Mouse (Mus musculus) limb, embryonic 10.5 days (tissue): ENCODE results near the gene Tanc1. TPM values are rescaled to one million over a fixed set of nuclear protein-coding genes. Genes with fewer than 3 reads are reported as not detected.

Experiments used
- DNase-seq: peaks from one replicate; pipeline ENCODE4 v3.0.0-alpha.2; 2017; ENCODE audit warnings: low spot score
- H3K27ac ChIP-seq: fragments of 300-500 bp; sonication (generic); 2 replicates; pipeline ENCODE4 v1.5.1; 2016; ENCODE audit warnings: mild to moderate bottlenecking
- H3K27me3 ChIP-seq: fragments of 300-500 bp; sonication (generic); 2 replicates; pipeline ENCODE4 v1.6.1; 2016; ENCODE audit warnings: low read depth, mild to moderate bottlenecking; ENCODE audit not compliant: poor library complexity, severe bottlenecking
- H3K36me3 ChIP-seq: fragments of 300-500 bp; sonication (generic); 2 replicates; pipeline ENCODE4 v1.6.1; 2016; ENCODE audit warnings: mild to moderate bottlenecking, moderate library complexity
- H3K4me1 ChIP-seq: fragments of 300-500 bp; sonication (generic); 2 replicates; pipeline ENCODE4 v1.6.1; 2016
- H3K4me3 ChIP-seq: fragments of 300-500 bp; sonication (generic); 2 replicates; pipeline ENCODE4 v1.5.1; 2016; ENCODE audit warnings: mild to moderate bottlenecking, moderate library complexity
- H3K9me3 ChIP-seq: fragments of 300-500 bp; sonication (generic); replicated peaks from 2 replicates; pipeline ENCODE4 v1.6.1; 2016; ENCODE audit warnings: mild to moderate bottlenecking
- WGBS: fragments of 180-500 bp; shearing (Covaris S2); methylation state at CpG from one replicate; pipeline ENCODE4 v1.1.7; 2016; 5-methylcytosine and 5-hydroxymethylcytosine counted together
- polyA plus RNA-seq: library from polyadenylated mRNA; unstranded; fragments of >200 nt; fragmentation: Nextera tagmentation; extraction: Ambion mirVana; gene quantifications from 2 replicates; pipeline ENCODE4 v1.2.1, GENCODE M21; 2016

Tanc1 gene
- polyA plus RNA-seq, 1 experiment from 2014 or later: 85.4 TPM

DNA sequence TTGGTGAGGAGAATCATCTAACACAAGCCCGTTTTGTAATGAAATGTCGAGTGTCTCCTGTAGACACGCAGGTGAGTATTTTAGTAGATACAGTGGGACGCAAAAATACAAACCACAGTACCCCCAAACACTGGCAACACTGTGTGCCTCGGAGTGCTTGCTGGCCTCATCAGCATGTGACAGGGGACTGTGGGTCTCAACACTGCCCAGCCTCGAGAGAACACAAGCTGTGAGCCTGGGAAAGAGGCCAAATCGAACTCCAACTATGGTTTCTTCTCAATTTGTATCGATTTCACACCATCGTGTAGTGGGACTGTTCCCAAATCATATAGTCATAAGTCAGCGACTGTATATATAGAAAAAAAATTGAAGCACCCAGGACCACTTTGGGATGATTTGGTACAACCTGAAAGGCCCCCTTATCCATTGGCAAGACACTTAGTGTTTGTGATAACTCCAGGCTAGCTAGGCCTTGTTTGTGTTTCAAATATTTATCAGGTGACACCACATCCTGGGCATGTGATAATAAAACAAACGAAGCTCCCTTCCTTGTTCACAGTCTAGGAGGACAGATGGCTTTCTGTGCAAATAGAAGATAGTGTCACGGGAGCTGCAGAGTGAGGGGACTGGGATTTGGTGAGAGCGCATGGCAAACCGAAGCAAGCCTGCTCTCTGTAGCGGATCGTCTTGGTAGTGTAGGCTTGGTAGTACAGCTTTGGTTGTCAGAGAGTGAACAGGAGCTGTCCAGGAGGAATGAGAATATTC lies 53.1 kb downstream of the Tanc1 start:
- H3K9me3 ChIP-seq: no peaks in the 10 kb centered on the region
- no peak overlapping the region for H3K4me3 ChIP-seq
- H3K27me3 ChIP-seq: no peaks in the 10 kb centered on the region
- no peak for DNase-seq
- no peak overlapping the region for H3K27ac ChIP-seq
- peaks cover 36% of the 10 kb centered on the region for H3K4me1 ChIP-seq
- H3K36me3 ChIP-seq: peaks cover 41% of the 10 kb centered on the region
- WGBS: 90% methylated on average over 16 of the region's 16 CpGs

DNA sequence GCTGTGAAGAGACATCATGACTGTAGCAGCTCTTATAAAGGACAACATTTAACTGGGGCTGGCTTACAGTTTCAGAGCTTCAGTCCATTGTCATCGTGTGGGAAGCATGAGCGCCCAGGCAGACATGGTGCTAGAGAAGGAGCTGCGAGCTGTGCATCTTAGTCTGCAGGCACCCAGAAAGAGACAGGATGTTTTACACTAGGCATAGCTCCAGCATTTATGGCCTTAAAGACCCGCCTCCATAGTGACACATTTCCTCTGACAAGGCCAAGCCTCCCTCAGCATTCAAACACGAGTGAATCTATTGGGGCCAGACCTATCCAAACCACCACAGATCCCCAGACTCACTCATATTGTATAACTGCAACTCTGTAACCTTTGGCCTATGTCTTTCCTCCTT lies 54.7 kb downstream of the Tanc1 start:
- Histone ChIP-seq H3K4me3 (no peak overlapping the region), H3K4me1 (peaks cover 36% of the 10 kb centered on the region), H3K27me3 (no peaks in the 10 kb centered on the region), H3K36me3 (peaks cover 41% of the 10 kb centered on the region), H3K27ac (no peak overlapping the region), H3K9me3 (no peaks in the 10 kb centered on the region)
- no peak for DNase-seq
- 86% methylated on average over 5 of the region's 5 CpGs for WGBS

DNA sequence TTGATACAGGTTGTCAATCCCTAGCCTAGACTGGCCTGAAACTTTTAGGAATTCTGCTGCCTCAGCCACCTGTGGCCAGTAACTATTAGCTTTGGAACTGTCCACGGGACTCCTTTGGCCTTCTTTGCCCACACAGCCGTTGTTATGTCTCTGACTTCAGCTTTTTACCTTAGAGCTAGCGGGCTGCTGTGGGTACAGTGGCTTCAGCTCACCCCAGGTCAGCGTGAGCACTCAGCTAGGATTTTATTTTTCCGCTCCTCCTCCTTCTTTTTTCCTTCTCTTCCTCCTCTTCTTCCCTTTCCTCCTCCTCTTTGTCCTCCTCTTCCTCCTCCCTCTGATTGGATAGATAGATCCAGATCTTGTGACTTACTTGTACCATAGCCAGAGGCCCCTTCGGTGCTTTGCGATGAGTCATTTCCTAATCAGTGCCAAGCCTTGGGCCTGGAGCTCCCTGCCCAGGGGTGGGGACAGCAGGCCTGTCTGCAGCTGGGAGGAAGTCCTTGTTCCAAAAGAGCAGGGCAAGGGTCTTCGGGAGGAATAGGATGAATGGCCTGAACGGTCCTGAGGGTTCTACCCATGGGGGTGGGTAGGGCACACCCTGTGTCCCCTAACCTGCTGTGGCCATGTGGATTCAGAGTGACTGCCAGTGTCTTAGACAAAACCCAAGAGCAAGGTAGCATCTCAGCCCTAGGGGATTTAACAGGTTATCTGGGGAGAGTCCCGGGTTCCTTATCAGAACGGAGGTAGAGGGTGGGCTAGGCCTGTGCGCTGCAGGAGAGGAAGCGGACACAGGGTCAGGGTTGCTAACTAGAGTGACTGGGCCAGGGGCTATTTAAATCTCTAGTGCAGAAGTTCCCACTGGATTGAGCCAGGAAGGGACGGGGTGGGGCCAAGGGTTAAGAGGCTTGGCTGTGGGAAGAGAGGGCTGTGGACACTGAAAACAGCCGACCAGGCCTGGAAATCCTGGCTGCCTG lies 58.5 kb downstream of the Tanc1 start:
- no peak overlapping the region for H3K4me3 ChIP-seq
- H3K36me3 ChIP-seq: peaks cover 32% of the 10 kb centered on the region
- H3K27ac ChIP-seq: peak overlapping the region; percentile 72
- H3K4me1 ChIP-seq: peaks cover 70% of the 10 kb centered on the region
- no peaks in the 10 kb centered on the region for H3K27me3 ChIP-seq
- 57% methylated on average over 15 of the region's 15 CpGs for WGBS
- no peak for DNase-seq
- H3K9me3 ChIP-seq: no peaks in the 10 kb centered on the region

DNA sequence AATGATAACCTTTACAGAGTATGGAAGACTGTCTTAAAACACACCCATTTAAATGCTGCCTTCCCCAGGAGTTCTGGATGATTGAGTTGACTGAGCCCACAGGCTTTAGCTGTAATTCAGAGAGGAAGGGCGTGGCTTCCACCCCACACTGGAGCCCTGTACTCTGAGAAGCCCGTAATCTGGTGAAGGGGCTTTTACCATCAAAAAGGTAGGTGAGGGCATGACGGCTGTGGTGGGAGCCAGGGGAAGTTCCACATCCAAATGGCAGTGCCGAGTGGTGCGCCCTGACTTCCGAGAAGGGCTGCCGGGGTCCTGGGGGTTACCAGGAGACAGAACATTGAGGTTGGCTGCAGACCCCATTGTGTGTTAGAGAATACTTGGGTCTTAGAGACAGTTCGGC lies 59.8 kb downstream of the Tanc1 start:
- Histone ChIP-seq H3K4me3 (no peak overlapping the region), H3K36me3 (peaks cover 26% of the 10 kb centered on the region), H3K27ac (peak overlapping the region; percentile 39; the same call in 1 of the 2 replicates), H3K4me1 (peaks cover 79% of the 10 kb centered on the region), H3K9me3 (no peaks in the 10 kb centered on the region), H3K27me3 (no peaks in the 10 kb centered on the region)
- DNase-seq: no peak
- 41% methylated on average over 8 of the region's 8 CpGs for WGBS

DNA sequence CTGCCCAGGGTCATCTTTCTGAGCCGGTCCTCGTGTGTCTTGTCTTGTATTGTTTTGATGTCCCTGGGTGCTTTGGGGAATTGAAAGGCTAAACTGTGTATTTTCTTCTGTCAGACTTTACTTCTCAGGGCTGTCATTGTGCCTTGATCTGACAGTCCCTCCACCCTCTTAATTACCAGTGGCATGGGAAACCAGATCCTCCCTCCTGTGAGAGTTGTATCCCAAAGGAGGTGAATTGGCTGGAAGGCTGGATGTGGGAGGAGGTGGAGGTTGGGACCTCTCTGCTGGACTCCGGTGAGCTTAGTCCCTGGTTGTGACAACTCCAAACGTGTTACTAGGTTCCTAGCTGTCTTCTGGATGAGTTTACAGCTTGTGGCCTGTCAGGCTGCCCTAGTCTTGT lies 60.2 kb downstream of the Tanc1 start:
- WGBS: 12% methylated on average over 4 of the region's 4 CpGs
- H3K36me3 ChIP-seq: peaks cover 21% of the 10 kb centered on the region
- DNase-seq: no peak
- no peak overlapping the region for H3K4me3 ChIP-seq
- H3K27me3 ChIP-seq: no peaks in the 10 kb centered on the region
- H3K4me1 ChIP-seq: peaks cover 80% of the 10 kb centered on the region
- H3K9me3 ChIP-seq: no peaks in the 10 kb centered on the region
- H3K27ac ChIP-seq: peak overlapping the region; percentile 39; the same call in 1 of the 2 replicates

DNA sequence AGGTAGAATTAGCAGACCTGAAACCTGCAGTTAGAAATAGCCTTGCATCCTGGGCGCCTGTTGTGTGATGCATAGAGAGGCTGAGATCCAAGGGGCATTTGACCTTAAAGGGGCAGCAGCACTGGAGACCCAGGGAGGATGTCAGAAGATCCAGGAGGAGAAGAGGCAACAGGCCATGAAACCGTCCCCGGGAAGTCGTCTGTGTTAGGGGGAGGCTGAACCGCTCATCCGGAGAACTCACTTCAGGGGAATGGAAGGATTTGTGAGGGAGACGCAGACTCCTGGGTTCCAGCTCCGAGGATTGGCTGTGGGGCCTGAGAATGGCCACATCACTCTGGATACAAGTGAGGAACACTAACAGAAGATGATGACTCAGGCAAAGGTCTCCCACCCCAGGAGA lies 60.8 kb downstream of the Tanc1 start:
- Histone ChIP-seq H3K27ac (0 out of 2 replicates have a peak overlapping the region, but pooled peaks have one; percentile 9), H3K36me3 (peaks cover 15% of the 10 kb centered on the region), H3K4me1 (peaks cover 78% of the 10 kb centered on the region), H3K9me3 (no peaks in the 10 kb centered on the region), H3K27me3 (no peaks in the 10 kb centered on the region), H3K4me3 (no peak overlapping the region)
- DNase-seq: no peak
- 73% methylated on average over 8 of the region's 8 CpGs for WGBS

DNA sequence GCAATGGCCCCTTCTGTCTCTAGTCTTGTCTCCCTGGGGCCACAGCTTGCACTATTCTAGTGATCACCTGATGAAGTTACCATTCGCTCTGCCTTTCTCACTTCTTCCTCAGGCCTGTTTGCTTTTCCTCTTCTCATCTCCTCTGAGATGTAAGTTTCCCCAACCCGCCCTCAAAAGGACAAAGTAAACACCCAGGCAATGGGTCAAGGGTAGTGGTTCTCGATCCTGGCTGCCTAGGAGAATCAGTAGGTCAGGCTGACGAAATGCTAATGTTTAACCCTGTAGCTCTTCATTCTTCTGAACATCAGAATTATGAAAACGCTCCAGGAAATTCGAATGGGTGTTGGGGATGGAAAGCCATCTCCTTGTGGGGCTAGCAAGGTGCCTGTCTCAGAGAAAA lies 61.5 kb downstream of the Tanc1 start:
- 87% methylated on average over 6 of the region's 6 CpGs for WGBS
- Histone ChIP-seq H3K27ac (0 out of 2 replicates have a peak overlapping the region, but pooled peaks have one; percentile 26), H3K4me3 (no peak overlapping the region), H3K27me3 (no peaks in the 10 kb centered on the region), H3K9me3 (no peaks in the 10 kb centered on the region), H3K36me3 (peaks cover 13% of the 10 kb centered on the region; the same call in 1 of the 2 replicates), H3K4me1 (peaks cover 82% of the 10 kb centered on the region)
- DNase-seq: no peak

DNA sequence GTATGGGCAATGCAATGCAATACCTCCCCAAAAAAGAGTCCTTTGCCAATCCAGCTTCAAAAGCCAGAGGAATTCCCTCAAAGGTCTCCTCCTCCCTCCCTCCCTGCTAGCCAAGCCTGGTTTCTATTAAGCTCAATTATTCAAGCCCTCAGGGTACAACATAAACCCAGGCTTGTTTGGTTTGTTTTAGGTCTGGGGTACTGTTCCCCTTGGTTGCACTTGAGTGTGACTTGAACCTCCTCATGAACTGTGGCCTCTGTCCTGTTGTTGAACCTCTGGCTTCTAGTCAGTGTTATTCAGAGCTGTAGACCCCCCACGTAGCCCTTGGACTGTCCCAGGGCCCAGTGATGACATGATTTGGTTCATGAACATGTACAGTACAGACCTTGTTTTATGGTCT lies 62.0 kb downstream of the Tanc1 start:
- Histone ChIP-seq H3K27ac (peak overlapping the region; percentile 26), H3K9me3 (no peaks in the 10 kb centered on the region), H3K4me3 (no peak overlapping the region), H3K36me3 (peaks cover 15% of the 10 kb centered on the region; the same call in 1 of the 2 replicates), H3K4me1 (peaks cover 88% of the 10 kb centered on the region), H3K27me3 (no peaks in the 10 kb centered on the region)
- WGBS: 34% methylated on average over 1 of the region's 1 CpGs
- DNase-seq: no peak

DNA sequence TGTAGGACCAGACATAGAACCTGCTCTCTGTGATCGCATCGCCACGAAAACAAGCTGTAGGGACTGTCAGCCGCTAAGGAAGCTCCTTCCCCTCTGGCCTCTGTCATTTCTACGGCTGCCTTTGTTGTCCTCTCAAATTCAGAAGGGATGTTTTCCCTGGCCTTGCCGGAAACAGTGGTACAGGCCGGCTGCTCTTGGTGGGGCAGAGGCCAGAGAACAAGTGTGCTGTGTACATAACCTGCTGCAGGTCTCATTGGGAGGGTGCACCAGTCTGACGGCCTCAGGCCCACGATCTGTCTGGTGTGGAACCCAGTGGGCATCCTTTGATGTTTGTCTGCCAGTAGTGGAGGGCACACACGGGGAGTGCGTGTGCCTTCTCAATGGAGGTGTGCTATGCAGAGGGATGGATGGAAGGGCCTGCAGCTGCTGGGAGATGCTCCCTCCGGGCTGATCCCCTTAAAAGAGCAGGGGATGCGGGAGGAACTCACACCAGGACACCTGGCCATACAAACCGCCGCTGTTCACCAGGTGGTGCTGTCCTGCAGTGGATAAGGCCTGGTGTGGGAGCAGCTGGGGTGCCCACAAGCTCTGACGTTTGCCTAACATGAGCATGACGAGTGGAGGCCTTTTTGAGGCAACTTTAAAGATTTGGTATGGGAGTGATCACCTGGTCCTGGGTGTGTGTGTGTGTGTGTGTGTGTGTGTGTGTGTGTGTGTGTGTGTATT lies 63.6 kb downstream of the Tanc1 start:
- Histone ChIP-seq H3K36me3 (peaks cover 18% of the 10 kb centered on the region; the same call in 1 of the 2 replicates), H3K9me3 (no peaks in the 10 kb centered on the region), H3K4me3 (no peak overlapping the region), H3K27ac (peak overlapping the region; percentile 66), H3K27me3 (no peaks in the 10 kb centered on the region), H3K4me1 (peaks cover 94% of the 10 kb centered on the region)
- WGBS: 37% methylated on average over 17 of the region's 17 CpGs
- DNase-seq: no peak

DNA sequence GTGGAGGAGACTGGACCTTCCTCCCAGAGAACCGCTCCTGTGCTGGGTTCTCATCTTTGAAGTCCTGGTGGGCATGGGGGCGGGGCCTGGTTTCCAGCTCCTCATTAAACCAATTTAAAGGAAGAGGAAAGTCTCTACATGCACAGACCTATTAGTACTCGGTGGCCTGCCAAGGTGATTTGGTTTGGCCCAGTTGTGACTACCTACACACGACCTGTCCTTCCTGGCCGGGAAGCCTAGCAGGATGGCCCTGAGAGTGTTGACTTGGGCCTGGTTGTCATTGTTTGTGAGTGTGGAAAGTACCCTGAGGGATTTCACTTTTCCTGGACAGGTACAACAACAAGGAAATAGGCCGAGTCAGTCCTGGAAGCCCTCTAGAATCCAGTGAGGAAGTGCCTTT lies 64.2 kb downstream of the Tanc1 start:
- H3K9me3 ChIP-seq: no peaks in the 10 kb centered on the region
- peaks cover 18% of the 10 kb centered on the region; the same call in 1 of the 2 replicates for H3K36me3 ChIP-seq
- H3K27me3 ChIP-seq: no peaks in the 10 kb centered on the region
- no peak overlapping the region for H3K4me3 ChIP-seq
- WGBS: 69% methylated on average over 6 of the region's 6 CpGs
- H3K4me1 ChIP-seq: peaks cover 94% of the 10 kb centered on the region
- peak overlapping the region; percentile 66 for H3K27ac ChIP-seq
- DNase-seq: no peak

DNA sequence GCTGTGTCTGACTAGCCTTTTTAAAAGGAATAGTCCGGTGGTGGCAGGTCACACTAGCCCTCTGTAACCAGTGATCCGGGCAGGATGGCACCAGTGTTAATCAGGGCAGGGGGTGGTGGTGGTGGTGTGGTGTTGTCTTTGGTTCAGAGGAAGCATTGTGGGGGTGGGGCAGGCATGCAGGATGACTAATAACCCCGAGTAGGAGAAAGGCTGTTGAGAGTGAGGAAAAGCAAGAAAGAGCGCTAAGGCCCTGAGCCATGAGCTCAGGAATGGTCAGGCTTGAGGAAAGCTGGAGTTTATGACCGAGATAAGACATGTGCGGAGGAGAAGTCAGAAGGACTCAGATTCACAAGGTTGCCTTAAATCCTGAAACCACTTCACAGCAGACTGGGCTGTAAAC lies 64.6 kb downstream of the Tanc1 start:
- 26% methylated on average over 6 of the region's 6 CpGs for WGBS
- no peak for DNase-seq
- H3K9me3 ChIP-seq: no peaks in the 10 kb centered on the region
- peak overlapping the region; percentile 66 for H3K27ac ChIP-seq
- no peaks in the 10 kb centered on the region for H3K27me3 ChIP-seq
- peaks cover 18% of the 10 kb centered on the region; the same call in 1 of the 2 replicates for H3K36me3 ChIP-seq
- peaks cover 94% of the 10 kb centered on the region for H3K4me1 ChIP-seq
- H3K4me3 ChIP-seq: no peak overlapping the region

DNA sequence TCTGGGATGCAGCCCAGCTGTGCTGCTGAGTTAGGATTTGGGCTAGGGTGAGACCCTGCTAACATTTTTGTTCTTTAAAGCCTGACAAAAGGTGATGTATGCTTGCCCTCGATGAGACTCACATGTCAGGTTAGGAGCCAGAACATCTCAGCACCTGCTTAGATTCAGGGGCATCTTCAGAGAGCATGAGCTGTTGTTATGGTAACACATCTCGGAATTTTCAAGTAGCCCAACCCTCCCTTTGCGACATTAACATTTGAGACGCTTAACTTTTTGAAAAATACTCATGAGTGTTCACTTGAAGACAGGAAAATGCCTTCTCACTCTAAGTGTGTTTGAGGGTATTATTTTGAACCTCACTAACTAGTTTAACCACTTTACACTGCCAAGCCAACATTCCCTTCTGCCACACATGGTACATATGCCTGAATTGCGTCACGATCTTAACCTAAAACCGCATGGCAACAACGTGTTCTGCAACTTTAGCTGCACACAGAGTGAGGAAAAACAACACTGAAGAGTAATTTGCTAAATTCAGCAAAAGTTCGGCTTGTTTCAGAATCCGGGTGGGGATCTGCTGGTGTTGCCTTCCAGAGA lies 67.7 kb downstream of the Tanc1 start:
- Histone ChIP-seq H3K36me3 (peaks cover 5% of the 10 kb centered on the region; the same call in 1 of the 2 replicates), H3K27me3 (no peaks in the 10 kb centered on the region), H3K9me3 (no peaks in the 10 kb centered on the region), H3K4me1 (peaks cover 94% of the 10 kb centered on the region), H3K4me3 (no peak overlapping the region), H3K27ac (no peak overlapping the region)
- WGBS: 94% methylated on average over 10 of the region's 10 CpGs
- DNase-seq: no peak
